Mouse (Mus musculus): Measurements from ENCODE around the gene 4930442H23Rik.

GRCm38 (mm10) chr10:81162318-81162652 lies 21.4 kb downstream of the 4930442H23Rik start:
- TF ChIP-seq CTCF (IDR thresholded peaks at IDR 0.05; ENCODE audit: insufficient read depth, low read depth, low read length) (no peak), POLR2A (IDR thresholded peaks at IDR 0.05; ENCODE audit: insufficient read depth, low read depth, low read length) (no peak)

All from olfactory bulb, adult 2 months (tissue).